Mouse (Mus musculus): ENCODE results near the gene Vps25. TPM values are rescaled to one million over a fixed set of nuclear protein-coding genes. Genes with fewer than 3 reads are reported as not detected.

Vps25 gene
- polyA plus RNA-seq, 1 experiment from 2014 or later: 133 TPM

DNA sequence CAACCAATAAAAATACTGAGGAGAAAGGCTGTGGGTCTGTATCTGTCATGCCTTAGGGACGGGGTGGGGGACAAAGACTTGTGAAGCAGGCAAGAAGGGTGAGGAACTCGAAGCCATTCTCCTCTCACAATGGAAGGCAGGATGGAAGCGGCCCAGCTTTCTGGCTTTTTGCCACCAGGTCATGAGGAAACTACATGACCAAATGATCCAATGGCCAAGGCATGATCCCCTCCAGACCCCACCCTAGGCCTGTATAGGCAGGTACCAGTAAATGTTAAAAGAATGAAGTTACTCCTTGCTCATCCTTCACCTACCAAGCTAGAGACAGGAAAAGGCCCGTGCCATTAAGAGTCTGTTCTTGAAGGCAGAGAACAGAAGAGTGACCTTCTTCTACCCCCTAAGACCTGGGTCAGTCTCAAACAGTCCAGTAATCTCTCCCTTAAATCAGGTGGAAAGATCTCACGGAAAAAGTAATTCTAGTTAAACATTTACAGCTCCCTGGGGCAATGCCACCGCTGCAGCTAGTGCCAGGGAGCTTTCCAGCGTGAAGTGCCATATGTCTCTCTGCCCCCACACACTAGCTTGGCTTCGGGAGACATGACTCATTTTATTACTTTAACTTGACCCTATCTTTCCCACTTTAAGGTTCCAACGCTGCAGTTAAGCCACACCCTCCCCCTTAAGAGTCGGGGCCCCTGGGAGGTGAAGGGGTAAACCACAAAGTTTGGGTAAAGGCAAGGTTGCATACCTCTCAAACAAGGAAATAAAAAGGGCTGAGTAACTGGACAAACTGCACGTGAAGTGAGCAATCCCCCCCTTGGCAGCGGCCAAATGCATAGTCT, 24.1 kb downstream of the Vps25 start:
- peak overlapping the region; percentile 77 for H3K9ac ChIP-seq (ENCODE audit: low read length)
- WGBS: 45% methylated on average over 12 of the region's 12 CpGs
- ATAC-seq (ENCODE audit: insufficient read depth, low FRiP score): peak; percentile 49; the same call in 1 of the 2 replicates

DNA sequence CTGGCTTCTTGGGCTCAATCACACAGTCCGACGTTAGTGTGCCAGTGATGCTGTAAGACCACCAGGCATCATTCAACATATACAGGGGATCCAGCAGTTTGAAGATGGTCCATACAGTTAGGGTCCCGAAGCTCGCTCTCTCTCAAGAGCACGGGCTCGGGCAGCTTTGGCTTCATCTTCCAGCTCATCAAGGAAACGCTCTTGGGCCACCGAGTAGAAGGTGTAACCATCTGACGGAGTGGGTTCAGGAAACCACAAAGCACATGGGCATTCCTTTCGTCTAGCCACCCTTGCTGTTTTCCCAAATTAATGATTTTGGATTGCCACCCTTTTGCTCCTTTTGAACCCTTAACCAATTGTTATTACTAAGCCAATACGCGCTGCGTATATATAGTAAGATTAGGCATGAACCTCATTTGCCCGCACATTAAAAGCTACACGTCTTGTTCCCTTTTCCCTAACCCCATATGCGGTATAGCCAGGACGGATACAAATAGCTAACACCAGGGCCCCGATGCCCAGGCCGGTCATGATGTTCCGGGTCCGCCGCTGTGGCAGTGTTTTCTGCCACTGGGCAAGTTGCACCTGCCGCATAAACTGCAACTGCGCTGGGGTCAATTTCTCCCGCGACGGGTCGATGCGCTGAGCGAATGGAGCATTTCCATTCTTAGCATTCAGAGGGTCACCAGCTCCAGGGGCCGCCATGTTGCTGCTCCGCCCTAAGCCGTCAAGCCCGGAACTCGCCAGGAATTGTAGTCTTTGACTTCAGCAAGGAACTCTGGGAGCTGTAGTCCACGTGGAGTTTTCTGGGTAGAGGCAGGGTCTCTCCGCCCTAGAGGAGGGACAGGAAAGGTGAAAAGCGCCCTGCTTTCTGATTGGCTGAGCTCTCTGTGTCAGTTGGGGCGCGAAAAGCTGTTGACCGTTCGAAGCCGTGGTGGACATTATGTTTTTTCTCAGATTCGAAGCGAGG, 25.0 kb downstream of the Vps25 start, which contains the start of the genes Cntd1 and Coa3:
TSS of gene Cntd1 (plus strand) at position 790 of the 970 bp plus-strand sequence.
TSS of gene Coa3 (minus strand) at position 892 of the 970 bp plus-strand sequence.
- Histone ChIP-seq H3K9me3 (replicated peaks; ENCODE audit: control insufficient read depth, low read length) (no peaks in the 10 kb centered on the region), H3K27me3 (ENCODE audit: control insufficient read depth, insufficient read depth, low read length) (no peaks in the 10 kb centered on the region), H3K4me3 (replicated peaks; ENCODE audit: low read length) (peak within 1 kb of the TSS; percentile 61), H3K4me1 (ENCODE audit: control insufficient read depth, insufficient read depth, low read length) (peaks cover 35% of the 10 kb centered on the region), H3K27ac (ENCODE audit: low read length) (peak within 1 kb of the TSS; percentile 83), H3K4me2 (ENCODE audit: low read depth, low read length) (peak within 1 kb of the TSS; percentile 88), H3K36me3 (ENCODE audit: control insufficient read depth, insufficient read depth, low read length) (no peaks in the 10 kb centered on the region), H3K9ac (ENCODE audit: low read length) (peak within 1 kb of the TSS; percentile 77)
- peak; percentile 94 for ATAC-seq (ENCODE audit: insufficient read depth, low FRiP score)
- WGBS: 6% methylated on average over 45 of the region's 45 CpGs

More for the DNA sequence above, 24.1 kb downstream of the Vps25 start:
- Histone ChIP-seq H3K36me3 (ENCODE audit: control insufficient read depth, insufficient read depth, low read length) (no peaks in the 10 kb centered on the region), H3K9me3 (replicated peaks; ENCODE audit: control insufficient read depth, low read length) (no peaks in the 10 kb centered on the region), H3K4me3 (replicated peaks; ENCODE audit: low read length) (peak overlapping the region; percentile 61), H3K4me1 (ENCODE audit: control insufficient read depth, insufficient read depth, low read length) (peaks cover 26% of the 10 kb centered on the region), H3K4me2 (ENCODE audit: low read depth, low read length) (peak overlapping the region; percentile 88), H3K27ac (ENCODE audit: low read length) (peak overlapping the region; percentile 83), H3K27me3 (ENCODE audit: control insufficient read depth, insufficient read depth, low read length) (no peaks in the 10 kb centered on the region)

DNA sequence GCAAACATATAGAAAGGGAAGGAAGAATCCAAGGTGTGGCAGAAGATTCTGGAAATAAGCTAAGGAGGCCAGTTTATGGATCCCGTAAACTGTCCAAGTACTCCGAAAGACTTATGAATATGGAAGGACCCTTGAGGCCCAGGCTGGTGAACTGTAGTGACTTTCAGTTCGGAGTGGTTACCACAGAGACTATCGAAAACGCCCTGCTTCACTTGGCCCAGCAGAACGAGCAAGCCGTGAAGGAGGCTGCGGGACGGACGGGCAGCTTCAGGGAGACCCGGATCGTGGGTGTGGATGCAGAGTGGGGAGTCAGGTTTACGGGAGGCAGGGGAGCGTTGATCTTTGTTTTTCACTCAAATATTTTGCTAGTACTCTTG, 25.7 kb downstream of the Vps25 start:
- no peaks in the 10 kb centered on the region for H3K27me3 ChIP-seq (ENCODE audit: control insufficient read depth, insufficient read depth, low read length)
- peaks cover 35% of the 10 kb centered on the region for H3K4me1 ChIP-seq (ENCODE audit: control insufficient read depth, insufficient read depth, low read length)
- H3K4me2 ChIP-seq (ENCODE audit: low read depth, low read length): peak overlapping the region; percentile 88
- WGBS: 54% methylated on average over 14 of the region's 14 CpGs
- H3K9ac ChIP-seq (ENCODE audit: low read length): peak overlapping the region; percentile 48
- no peak overlapping the region for H3K27ac ChIP-seq (ENCODE audit: low read length)
- peak overlapping the region; percentile 61 for H3K4me3 ChIP-seq (replicated peaks; ENCODE audit: low read length)
- no peaks in the 10 kb centered on the region for H3K36me3 ChIP-seq (ENCODE audit: control insufficient read depth, insufficient read depth, low read length)
- no peak for ATAC-seq (ENCODE audit: insufficient read depth, low FRiP score)
- no peaks in the 10 kb centered on the region for H3K9me3 ChIP-seq (replicated peaks; ENCODE audit: control insufficient read depth, low read length)

DNA sequence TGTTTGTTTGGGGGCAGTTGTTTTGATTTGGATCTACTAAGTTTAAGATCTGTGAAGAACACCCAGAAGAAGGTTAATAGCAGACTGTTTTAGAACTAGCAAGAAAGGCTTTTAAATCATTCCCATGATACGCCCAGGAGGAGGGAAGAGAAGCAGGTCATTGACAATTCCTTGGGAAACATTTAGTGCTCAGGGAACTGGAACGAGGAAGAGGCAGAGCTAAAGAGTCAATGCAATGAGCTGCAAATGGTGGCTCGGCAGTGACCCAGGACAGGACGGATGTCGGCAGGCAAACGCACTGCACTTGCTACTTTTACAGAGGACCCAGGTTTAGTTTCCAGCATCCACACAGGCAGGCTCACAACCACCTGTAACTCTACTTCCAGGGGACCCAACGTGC, 27.3 kb downstream of the Vps25 start:
- Histone ChIP-seq H3K9me3 (replicated peaks; ENCODE audit: control insufficient read depth, low read length) (no peaks in the 10 kb centered on the region), H3K27me3 (ENCODE audit: control insufficient read depth, insufficient read depth, low read length) (no peaks in the 10 kb centered on the region), H3K4me1 (ENCODE audit: control insufficient read depth, insufficient read depth, low read length) (peaks cover 35% of the 10 kb centered on the region), H3K4me3 (replicated peaks; ENCODE audit: low read length) (no peak overlapping the region), H3K27ac (ENCODE audit: low read length) (no peak overlapping the region), H3K4me2 (ENCODE audit: low read depth, low read length) (no peak overlapping the region), H3K9ac (ENCODE audit: low read length) (no peak overlapping the region), H3K36me3 (ENCODE audit: control insufficient read depth, insufficient read depth, low read length) (no peaks in the 10 kb centered on the region)
- ATAC-seq (ENCODE audit: insufficient read depth, low FRiP score): no peak
- WGBS: 47% methylated on average over 7 of the region's 7 CpGs

DNA sequence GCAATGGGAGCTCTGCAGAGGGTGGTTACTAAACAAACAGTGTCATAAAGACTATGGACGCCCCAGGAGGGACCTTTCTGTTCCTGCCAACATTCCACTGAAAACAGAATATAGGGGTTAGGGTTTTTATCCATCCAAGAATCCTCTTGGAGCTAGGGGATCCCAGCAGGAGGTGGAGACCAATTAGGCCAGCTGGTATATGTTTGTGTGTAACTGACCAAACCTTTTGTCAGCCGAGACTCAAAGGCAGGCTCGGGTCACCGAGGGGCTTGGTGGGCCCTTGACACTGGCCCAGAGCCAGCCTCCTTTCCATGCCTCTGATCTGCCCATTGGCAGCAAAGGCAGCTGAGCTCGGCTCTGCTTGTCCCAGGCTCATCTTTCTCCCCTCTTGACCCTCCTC, 29.4 kb downstream of the Vps25 start:
- H3K9me3 ChIP-seq (replicated peaks; ENCODE audit: control insufficient read depth, low read length): no peaks in the 10 kb centered on the region
- no peak overlapping the region for H3K27ac ChIP-seq (ENCODE audit: low read length)
- WGBS: 32% methylated on average over 5 of the region's 5 CpGs

DNA sequence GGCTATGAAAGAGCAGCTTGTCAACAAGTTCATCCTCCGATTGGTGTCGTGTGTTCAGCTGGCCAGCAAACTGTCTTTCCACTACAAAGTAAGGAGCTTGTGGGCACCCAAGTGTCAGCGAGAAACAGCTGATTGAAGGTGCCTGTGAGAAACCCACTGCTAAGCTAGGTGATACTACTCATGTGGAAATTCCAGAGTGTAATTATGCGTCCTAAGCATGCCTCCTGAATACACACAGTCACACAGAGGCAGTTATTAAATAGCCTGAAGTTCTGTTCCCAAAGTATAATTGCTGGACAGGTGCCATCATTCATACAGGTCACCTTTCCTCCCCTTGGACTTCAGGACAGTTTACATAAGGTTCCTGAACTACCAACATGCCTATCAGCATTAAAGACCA, 30.3 kb downstream of the Vps25 start:
- Histone ChIP-seq H3K9ac (ENCODE audit: low read length) (no peak overlapping the region), H3K27me3 (ENCODE audit: control insufficient read depth, insufficient read depth, low read length) (no peaks in the 10 kb centered on the region), H3K27ac (ENCODE audit: low read length) (no peak overlapping the region), H3K36me3 (ENCODE audit: control insufficient read depth, insufficient read depth, low read length) (no peaks in the 10 kb centered on the region; the same call in 1 of the 2 replicates), H3K9me3 (replicated peaks; ENCODE audit: control insufficient read depth, low read length) (no peaks in the 10 kb centered on the region), H3K4me1 (ENCODE audit: control insufficient read depth, insufficient read depth, low read length) (peaks cover 14% of the 10 kb centered on the region), H3K4me3 (replicated peaks; ENCODE audit: low read length) (no peak overlapping the region), H3K4me2 (ENCODE audit: low read depth, low read length) (no peak overlapping the region)
- ATAC-seq (ENCODE audit: insufficient read depth, low FRiP score): no peak
- 64% methylated on average over 4 of the region's 4 CpGs for WGBS

More for the DNA sequence above, 29.4 kb downstream of the Vps25 start:
- Histone ChIP-seq H3K4me2 (ENCODE audit: low read depth, low read length) (no peak overlapping the region), H3K36me3 (ENCODE audit: control insufficient read depth, insufficient read depth, low read length) (no peaks in the 10 kb centered on the region; the same call in 1 of the 2 replicates), H3K9ac (ENCODE audit: low read length) (no peak overlapping the region), H3K27me3 (ENCODE audit: control insufficient read depth, insufficient read depth, low read length) (no peaks in the 10 kb centered on the region), H3K4me1 (ENCODE audit: control insufficient read depth, insufficient read depth, low read length) (peaks cover 17% of the 10 kb centered on the region), H3K4me3 (replicated peaks; ENCODE audit: low read length) (no peak overlapping the region)
- no peak for ATAC-seq (ENCODE audit: insufficient read depth, low FRiP score)

DNA sequence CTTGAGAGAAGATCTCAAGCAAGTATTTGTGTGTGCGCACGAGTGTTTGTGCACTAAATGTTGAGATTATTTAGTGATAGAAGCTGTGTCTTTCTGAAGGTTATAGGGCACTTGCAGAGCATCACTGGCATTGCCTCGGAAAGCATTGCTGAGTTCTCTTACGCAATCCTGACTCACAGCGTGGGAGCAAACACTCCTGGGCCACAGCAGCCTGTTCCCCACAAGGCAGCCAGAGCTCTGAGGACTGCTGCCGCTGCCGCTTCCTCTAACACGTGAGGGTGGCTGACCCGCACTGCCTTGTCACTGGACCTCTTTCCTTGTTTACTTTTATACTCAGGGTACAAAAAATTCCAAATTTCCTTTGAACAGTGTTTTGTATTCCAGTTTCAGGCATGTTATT, 33.8 kb downstream of the Vps25 start:
- no peak overlapping the region for H3K4me2 ChIP-seq (ENCODE audit: low read depth, low read length)
- peaks cover 6% of the 10 kb centered on the region for H3K36me3 ChIP-seq (ENCODE audit: control insufficient read depth, insufficient read depth, low read length)
- no peaks in the 10 kb centered on the region for H3K27me3 ChIP-seq (ENCODE audit: control insufficient read depth, insufficient read depth, low read length)
- no peak overlapping the region for H3K27ac ChIP-seq (ENCODE audit: low read length)
- H3K4me3 ChIP-seq (replicated peaks; ENCODE audit: low read length): no peak overlapping the region
- no peaks in the 10 kb centered on the region for H3K9me3 ChIP-seq (replicated peaks; ENCODE audit: control insufficient read depth, low read length)
- no peak for ATAC-seq (ENCODE audit: insufficient read depth, low FRiP score)
- no peak overlapping the region for H3K9ac ChIP-seq (ENCODE audit: low read length)
- peaks cover 10% of the 10 kb centered on the region; the same call in 1 of the 2 replicates for H3K4me1 ChIP-seq (ENCODE audit: control insufficient read depth, insufficient read depth, low read length)
- 74% methylated on average over 9 of the region's 9 CpGs for WGBS

DNA sequence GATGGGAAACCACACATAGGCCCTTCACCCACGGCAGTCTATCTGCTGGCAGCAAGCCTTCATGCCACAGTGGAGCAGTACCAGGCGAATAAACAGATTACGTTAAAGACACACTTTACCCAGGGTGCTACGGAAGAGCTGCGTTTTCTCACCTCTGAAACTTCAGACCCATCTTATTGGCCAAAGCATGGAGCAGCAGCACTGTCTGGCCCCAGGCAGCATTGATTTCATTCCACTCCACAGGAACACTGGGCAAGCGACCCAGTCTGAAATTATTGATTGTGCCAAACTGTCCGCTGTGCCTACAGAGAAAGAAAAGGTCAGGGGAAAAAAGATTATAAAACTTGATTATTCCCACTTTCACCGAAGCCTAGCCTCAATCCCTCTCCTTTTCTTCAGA, 37.7 kb downstream of the Vps25 start:
- Histone ChIP-seq H3K9ac (ENCODE audit: low read length) (no peak overlapping the region), H3K9me3 (replicated peaks; ENCODE audit: control insufficient read depth, low read length) (no peaks in the 10 kb centered on the region), H3K4me2 (ENCODE audit: low read depth, low read length) (no peak overlapping the region), H3K4me3 (replicated peaks; ENCODE audit: low read length) (no peak overlapping the region), H3K27me3 (ENCODE audit: control insufficient read depth, insufficient read depth, low read length) (no peaks in the 10 kb centered on the region), H3K4me1 (ENCODE audit: control insufficient read depth, insufficient read depth, low read length) (no peaks in the 10 kb centered on the region), H3K27ac (ENCODE audit: low read length) (no peak overlapping the region), H3K36me3 (ENCODE audit: control insufficient read depth, insufficient read depth, low read length) (peaks cover 13% of the 10 kb centered on the region)
- ATAC-seq (ENCODE audit: insufficient read depth, low FRiP score): no peak
- WGBS: 93% methylated on average over 8 of the region's 8 CpGs
